Mouse (Mus musculus): ENCODE results near the gene Acsf3. TPM values are rescaled to one million over a fixed set of nuclear protein-coding genes. Genes with fewer than 3 reads are reported as not detected.

Acsf3 gene
- polyA plus RNA-seq, 1 experiment = 23.1 TPM

GRCm38 (mm10) chr8:122739102-122739725 is 36.1 kb upstream of the Acsf3 start:
- peaks cover 77% of the 10 kb centered on the region for H3K4me1 ChIP-seq
- peaks cover 76% of the 10 kb centered on the region for H3K27me3 ChIP-seq (replicated peaks)
- H3K4me3 ChIP-seq (replicated peaks) = no peak overlapping the region
- no peaks in the 10 kb centered on the region for H3K36me3 ChIP-seq (replicated peaks; ENCODE audit: low read length)
- TF ChIP-seq FLI1 (IDR thresholded peaks at IDR 0.05; ENCODE audit: low read length) (no peak), GATA1 (IDR thresholded peaks at IDR 0.05; ENCODE audit: borderline replicate concordance, low read length) (no peak)
- no peaks in the 10 kb centered on the region for H3K9me3 ChIP-seq

- H3K4me1 ChIP-seq = peaks cover 73% of the 10 kb centered on the region
- H3K27me3 ChIP-seq (replicated peaks) = peaks cover 96% of the 10 kb centered on the region
- no peaks in the 10 kb centered on the region for H3K36me3 ChIP-seq (replicated peaks; ENCODE audit: low read length)
Observed at GRCm38 (mm10) chr8:122742471-122742870, 32.8 kb upstream of the Acsf3 start.

GRCm38 (mm10) chr8:122745022-122745749 is 30.1 kb upstream of the Acsf3 start:
- Histone ChIP-seq H3K4me1 (peaks cover 56% of the 10 kb centered on the region), H3K27me3 (replicated peaks) (peaks cover 99% of the 10 kb centered on the region)
- no peak for TF ChIP-seq FLI1 (IDR thresholded peaks at IDR 0.05; ENCODE audit: low read length)
- no peak for TF ChIP-seq GATA1 (IDR thresholded peaks at IDR 0.05; ENCODE audit: borderline replicate concordance, low read length)

More at GRCm38 (mm10) chr8:122742471-122742870, 32.8 kb upstream of the Acsf3 start:
- Histone ChIP-seq H3K9me3 (peaks cover 4% of the 10 kb centered on the region; the same call in 1 of the 2 replicates), H3K4me3 (replicated peaks) (no peak overlapping the region)
- TF ChIP-seq FLI1 (IDR thresholded peaks at IDR 0.05; ENCODE audit: low read length) (no peak), GATA1 (IDR thresholded peaks at IDR 0.05; ENCODE audit: borderline replicate concordance, low read length) (no peak)

GRCm38 (mm10) chr8:122745750-122746275 is 29.5 kb upstream of the Acsf3 start:
- no peak overlapping the region for H3K4me3 ChIP-seq (replicated peaks)
- peaks cover 99% of the 10 kb centered on the region for H3K27me3 ChIP-seq (replicated peaks)
- H3K36me3 ChIP-seq (replicated peaks; ENCODE audit: low read length) = no peaks in the 10 kb centered on the region
- TF ChIP-seq FLI1 (IDR thresholded peaks at IDR 0.05; ENCODE audit: low read length) (no peak), GATA1 (IDR thresholded peaks at IDR 0.05; ENCODE audit: borderline replicate concordance, low read length) (no peak)
- peaks cover 56% of the 10 kb centered on the region for H3K4me1 ChIP-seq
- H3K9me3 ChIP-seq = peaks cover 4% of the 10 kb centered on the region; the same call in 1 of the 2 replicates

More at GRCm38 (mm10) chr8:122745022-122745749, 30.1 kb upstream of the Acsf3 start:
- Histone ChIP-seq H3K36me3 (replicated peaks; ENCODE audit: low read length) (no peaks in the 10 kb centered on the region), H3K4me3 (replicated peaks) (no peak overlapping the region), H3K9me3 (peaks cover 4% of the 10 kb centered on the region; the same call in 1 of the 2 replicates)

- Histone ChIP-seq H3K4me1 (peaks cover 58% of the 10 kb centered on the region), H3K9me3 (peaks cover 4% of the 10 kb centered on the region; the same call in 1 of the 2 replicates)
Observed at GRCm38 (mm10) chr8:122746439-122746838, 28.8 kb upstream of the Acsf3 start.

GRCm38 (mm10) chr8:122747825-122748224 is 27.5 kb upstream of the Acsf3 start:
- no peak overlapping the region for H3K4me3 ChIP-seq (replicated peaks)
- no peak for TF ChIP-seq FLI1 (IDR thresholded peaks at IDR 0.05; ENCODE audit: low read length)
- TF ChIP-seq GATA1 (IDR thresholded peaks at IDR 0.05; ENCODE audit: borderline replicate concordance, low read length) = no peak
- H3K4me1 ChIP-seq = peaks cover 51% of the 10 kb centered on the region
- no peaks in the 10 kb centered on the region for H3K36me3 ChIP-seq (replicated peaks; ENCODE audit: low read length)
- H3K9me3 ChIP-seq = peaks cover 4% of the 10 kb centered on the region; the same call in 1 of the 2 replicates
- peaks cover 99% of the 10 kb centered on the region for H3K27me3 ChIP-seq (replicated peaks)

More at GRCm38 (mm10) chr8:122746439-122746838, 28.8 kb upstream of the Acsf3 start:
- TF ChIP-seq FLI1 (IDR thresholded peaks at IDR 0.05; ENCODE audit: low read length) (no peak), GATA1 (IDR thresholded peaks at IDR 0.05; ENCODE audit: borderline replicate concordance, low read length) (no peak)
- Histone ChIP-seq H3K36me3 (replicated peaks; ENCODE audit: low read length) (no peaks in the 10 kb centered on the region), H3K27me3 (replicated peaks) (peaks cover 99% of the 10 kb centered on the region), H3K4me3 (replicated peaks) (no peak overlapping the region)

- peaks cover 44% of the 10 kb centered on the region for H3K4me1 ChIP-seq
- H3K27me3 ChIP-seq (replicated peaks) = peaks cover 99% of the 10 kb centered on the region
- no peaks in the 10 kb centered on the region for H3K36me3 ChIP-seq (replicated peaks; ENCODE audit: low read length)
- TF ChIP-seq FLI1 (IDR thresholded peaks at IDR 0.05; ENCODE audit: low read length) (no peak), GATA1 (IDR thresholded peaks at IDR 0.05; ENCODE audit: borderline replicate concordance, low read length) (no peak)
- H3K9me3 ChIP-seq = peaks cover 4% of the 10 kb centered on the region; the same call in 1 of the 2 replicates
- no peak overlapping the region for H3K4me3 ChIP-seq (replicated peaks)
Observed at GRCm38 (mm10) chr8:122749333-122749958, 25.8 kb upstream of the Acsf3 start.

GRCm38 (mm10) chr8:122751342-122751741 is 23.9 kb upstream of the Acsf3 start:
- H3K9me3 ChIP-seq = peaks cover 4% of the 10 kb centered on the region; the same call in 1 of the 2 replicates
- TF ChIP-seq GATA1 (IDR thresholded peaks at IDR 0.05; ENCODE audit: borderline replicate concordance, low read length) (no peak), FLI1 (IDR thresholded peaks at IDR 0.05; ENCODE audit: low read length) (no peak)
- H3K4me1 ChIP-seq = peaks cover 46% of the 10 kb centered on the region
- H3K4me3 ChIP-seq (replicated peaks) = no peak overlapping the region
- peaks cover 96% of the 10 kb centered on the region for H3K27me3 ChIP-seq (replicated peaks)
- no peaks in the 10 kb centered on the region for H3K36me3 ChIP-seq (replicated peaks; ENCODE audit: low read length)

GRCm38 (mm10) chr8:122752111-122752721 is 23.1 kb upstream of the Acsf3 start:
- H3K27me3 ChIP-seq (replicated peaks) = peaks cover 95% of the 10 kb centered on the region
- H3K4me1 ChIP-seq = peaks cover 42% of the 10 kb centered on the region
- H3K36me3 ChIP-seq (replicated peaks; ENCODE audit: low read length) = no peaks in the 10 kb centered on the region
- TF ChIP-seq FLI1 (IDR thresholded peaks at IDR 0.05; ENCODE audit: low read length) (no peak), GATA1 (IDR thresholded peaks at IDR 0.05; ENCODE audit: borderline replicate concordance, low read length) (no peak)
- no peaks in the 10 kb centered on the region for H3K9me3 ChIP-seq
- H3K4me3 ChIP-seq (replicated peaks) = no peak overlapping the region

Measured in megakaryocyte, embryonic 14.5 days (primary cell).